Mouse (Mus musculus) cortical plate, adult 2 months (tissue): ENCODE measurements around the gene H13.

ENCODE experiments used
- CTCF ChIP-seq: fragments of 200-500 bp; IDR thresholded peaks from 2 replicates; pipeline ENCODE4 v1.5.1; 2011; ENCODE audit warnings: mild to moderate bottlenecking, control low read depth, low read length; ENCODE audit not compliant: insufficient read depth; ENCODE audit errors: extremely low read depth
- POLR2A ChIP-seq: fragments of 200-500 bp; IDR thresholded peaks from 2 replicates; pipeline ENCODE4 v1.6.1; 2011; ENCODE audit warnings: mild to moderate bottlenecking, low read length, control low read depth; ENCODE audit not compliant: insufficient read depth; ENCODE audit errors: extremely low read depth

- TF ChIP-seq CTCF (no peak), POLR2A (no peak)
Observed at GRCm38 (mm10) chr2:152686399-152686798, 17.1 kb downstream of the H13 start.
